16 mouse cellular contexts compared by ENCODE assay signal in the genomic region with DNA sequence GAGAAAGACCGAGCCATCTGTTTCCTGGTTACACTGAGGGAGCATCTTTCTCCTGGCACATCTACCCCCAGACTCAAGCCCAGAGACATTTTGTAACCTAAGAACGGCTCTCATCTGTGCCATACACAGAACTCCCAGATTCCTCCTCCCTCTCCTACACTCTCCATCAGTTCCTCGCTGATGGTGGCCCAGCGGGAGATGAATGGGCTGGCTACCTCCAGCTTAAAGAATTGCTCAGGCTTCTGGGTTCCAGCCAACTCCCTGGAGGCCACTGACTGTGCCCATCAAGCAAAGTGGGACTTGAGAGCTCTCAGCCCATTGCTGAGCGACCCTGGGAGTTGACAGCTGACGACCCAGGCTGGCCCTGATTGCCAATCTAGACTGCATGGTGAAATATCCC. TPM values are rescaled to one million over a fixed set of nuclear protein-coding genes. Genes with fewer than 3 reads are reported as not detected.
DNase-seq lines count a peak whose midpoint lies in the region; ATAC-seq lines count a peak whose summit lies in the region.
"Had no signal": no experiment of that assay in that cellular context is flagged by ENCODE, and none has a peak within 500 bp of the region (broad histone marks: within the 10 kb centered on the region; RNA-seq: fewer than 3 reads in every experiment).

No protein-coding gene starts in this region.

- H3K27ac ChIP-seq in hindbrain, embryonic 13.5 days: no peak overlapping the region
- no peak overlapping the region for H3K27ac ChIP-seq in hindbrain, embryonic 10.5 days
- no peak overlapping the region for H3K27ac ChIP-seq in forebrain, embryonic 16.5 days (ENCODE audit: low read length)
- H3K27ac ChIP-seq: embryonic facial prominence, embryonic 13.5 days; liver, embryonic 13.5 days had no signal

- H3K9ac ChIP-seq in hindbrain, embryonic 13.5 days: no peak overlapping the region
- H3K9ac ChIP-seq in forebrain, embryonic 16.5 days (replicated peaks; ENCODE audit: low read depth, low read length): no peak overlapping the region
- H3K9ac ChIP-seq: embryonic facial prominence, embryonic 13.5 days; heart, embryonic 12.5 days; liver, embryonic 13.5 days had no signal

- H3K9me3 ChIP-seq in hindbrain, embryonic 13.5 days: no peaks in the 10 kb centered on the region
- H3K9me3 ChIP-seq in hindbrain, embryonic 10.5 days: no peaks in the 10 kb centered on the region
- H3K9me3 ChIP-seq in forebrain, embryonic 16.5 days (ENCODE audit: control insufficient read depth, low read length): no peaks in the 10 kb centered on the region
- H3K9me3 ChIP-seq: embryonic facial prominence, embryonic 13.5 days; heart, embryonic 12.5 days; liver, embryonic 13.5 days had no signal

- H3K36me3 ChIP-seq in hindbrain, embryonic 13.5 days: no peaks in the 10 kb centered on the region
- no peaks in the 10 kb centered on the region for H3K36me3 ChIP-seq in hindbrain, embryonic 10.5 days
- no peaks in the 10 kb centered on the region for H3K36me3 ChIP-seq in forebrain, embryonic 16.5 days (ENCODE audit: control insufficient read depth, insufficient read depth)
- H3K36me3 ChIP-seq: embryonic facial prominence, embryonic 13.5 days; heart, embryonic 12.5 days; liver, embryonic 13.5 days had no signal

- peaks cover 9% of the 10 kb centered on the region for H3K4me1 ChIP-seq in hindbrain, embryonic 13.5 days (replicated peaks)
- no peaks in the 10 kb centered on the region for H3K4me1 ChIP-seq in hindbrain, embryonic 10.5 days (replicated peaks)
- peaks cover 6% of the 10 kb centered on the region for H3K4me1 ChIP-seq in forebrain, embryonic 16.5 days (replicated peaks; ENCODE audit: control insufficient read depth, insufficient read depth, low read length)
- H3K4me1 ChIP-seq: heart, embryonic 12.5 days; liver, embryonic 13.5 days had no signal

- peak; percentile 57; the same call in 1 of the 2 replicates for ATAC-seq in hindbrain, embryonic 13.5 days (ENCODE audit: low FRiP score)
- ATAC-seq in forebrain, embryonic 16.5 days: peak; percentile 89
- ATAC-seq: Patski had no signal

- H3K27me3 ChIP-seq in hindbrain, embryonic 13.5 days: 0 out of 2 replicates have a peak, but pooled peaks cover 16% of the 10 kb centered on the region
- H3K27me3 ChIP-seq in hindbrain, embryonic 10.5 days (ENCODE audit: insufficient read depth, poor library complexity, severe bottlenecking): peaks cover 56% of the 10 kb centered on the region
- no peaks in the 10 kb centered on the region for H3K27me3 ChIP-seq in forebrain, embryonic 16.5 days (replicated peaks; ENCODE audit: control insufficient read depth, insufficient read depth, low read length)
- H3K27me3 ChIP-seq: liver, embryonic 13.5 days had no signal

- H3K4me2 ChIP-seq in hindbrain, embryonic 13.5 days: no peak overlapping the region
- no peak overlapping the region for H3K4me2 ChIP-seq in forebrain, embryonic 16.5 days (ENCODE audit: low read length)
- H3K4me2 ChIP-seq: embryonic facial prominence, embryonic 13.5 days; heart, embryonic 12.5 days; liver, embryonic 13.5 days had no signal

- WGBS in hindbrain, embryonic 13.5 days: 41% methylated on average over 6 of the region's 6 CpGs
- WGBS in hindbrain, embryonic 10.5 days: 64% methylated on average over 6 of the region's 6 CpGs
- WGBS in forebrain, embryonic 16.5 days: 31% methylated on average over 6 of the region's 6 CpGs

- DNase-seq in hindbrain, embryonic 10.5 days (ENCODE audit: low spot score): no peak
- DNase-seq in adrenal gland, adult 8-10 months: peak; percentile 30
- peak; percentile 61 for DNase-seq in cerebellum, adult 11-12 months
- DNase-seq in layer of hippocampus, postnatal 14 days (ENCODE audit: low spot score in 2 of 2): no peak
- DNase-seq in spleen, postnatal 36 days (ENCODE audit: low spot score in 2 of 2): no peak
- DNase-seq in spleen, postnatal 10 days (ENCODE audit: low spot score in 2 of 2): no peak
- DNase-seq: liver, embryonic 13.5 days had no signal

- no peak overlapping the region for H3K4me3 ChIP-seq in hindbrain, embryonic 13.5 days
- no peak overlapping the region for H3K4me3 ChIP-seq in hindbrain, embryonic 10.5 days
- no peak overlapping the region for H3K4me3 ChIP-seq in forebrain, embryonic 16.5 days (replicated peaks; ENCODE audit: low read length)
- H3K4me3 ChIP-seq: embryonic facial prominence, embryonic 13.5 days; heart, embryonic 12.5 days; liver, embryonic 13.5 days had no signal

RNA-seq across cellular contexts. Expression of a gene that starts 36.3 kb away (rescaled TPM):
- not detected in 2 replicates for polyA plus RNA-seq in hindbrain, embryonic 13.5 days (2015; fragmentation: Nextera tagmentation; extraction: Ambion mirVana)
- not detected in 2 replicates for polyA plus RNA-seq in hindbrain, embryonic 10.5 days (2016; fragmentation: Nextera tagmentation; extraction: Ambion mirVana)
- not detected for total RNA-seq in adrenal gland, adult 8-10 months (2022)
- polyA plus RNA-seq in forebrain, embryonic 16.5 days (2015; fragmentation: Nextera tagmentation; extraction: Ambion mirVana): not detected in 2 replicates
- not detected for total RNA-seq in layer of hippocampus, postnatal 14 days (2021)
- total RNA-seq: neutrophil, adult 5-6 weeks had no signal
- polyA plus RNA-seq: embryonic facial prominence, embryonic 13.5 days; heart, embryonic 12.5 days; intestine, embryonic 14.5 days; large intestine, adult 2 months; liver, embryonic 13.5 days; Patski; small intestine, adult 2 months had no signal

RNA-seq across cellular contexts. Expression of a gene that starts 39.4 kb away (rescaled TPM):
- polyA plus RNA-seq in hindbrain, embryonic 13.5 days (2015; fragmentation: Nextera tagmentation; extraction: Ambion mirVana): not detected in 2 replicates
- not detected in 2 replicates for polyA plus RNA-seq in hindbrain, embryonic 10.5 days (2016; fragmentation: Nextera tagmentation; extraction: Ambion mirVana)
- total RNA-seq in adrenal gland, adult 8-10 months (2022): not detected
- polyA plus RNA-seq in forebrain, embryonic 16.5 days (2015; fragmentation: Nextera tagmentation; extraction: Ambion mirVana): not detected in 2 replicates
- total RNA-seq in layer of hippocampus, postnatal 14 days (2021): not detected
- total RNA-seq: neutrophil, adult 5-6 weeks had no signal
- polyA plus RNA-seq: embryonic facial prominence, embryonic 13.5 days; heart, embryonic 12.5 days; intestine, embryonic 14.5 days; large intestine, adult 2 months; liver, embryonic 13.5 days; Patski; small intestine, adult 2 months had no signal

RNA-seq across cellular contexts. Expression of a gene that starts 42.6 kb away (rescaled TPM):
- polyA plus RNA-seq in hindbrain, embryonic 13.5 days (2015; fragmentation: Nextera tagmentation; extraction: Ambion mirVana): not detected in 2 replicates
- not detected in 2 replicates for polyA plus RNA-seq in hindbrain, embryonic 10.5 days (2016; fragmentation: Nextera tagmentation; extraction: Ambion mirVana)
- not detected for total RNA-seq in adrenal gland, adult 8-10 months (2022)
- polyA plus RNA-seq in forebrain, embryonic 16.5 days (2015; fragmentation: Nextera tagmentation; extraction: Ambion mirVana): not detected in 2 replicates
- total RNA-seq in layer of hippocampus, postnatal 14 days (2021): not detected
- total RNA-seq: neutrophil, adult 5-6 weeks had no signal
- polyA plus RNA-seq: embryonic facial prominence, embryonic 13.5 days; heart, embryonic 12.5 days; intestine, embryonic 14.5 days; large intestine, adult 2 months; liver, embryonic 13.5 days; Patski; small intestine, adult 2 months had no signal

RNA-seq across cellular contexts. Expression of a gene that starts 45.8 kb away (rescaled TPM):
- polyA plus RNA-seq in hindbrain, embryonic 13.5 days (2015; fragmentation: Nextera tagmentation; extraction: Ambion mirVana): not detected in 2 replicates
- not detected in 2 replicates for polyA plus RNA-seq in hindbrain, embryonic 10.5 days (2016; fragmentation: Nextera tagmentation; extraction: Ambion mirVana)
- total RNA-seq in adrenal gland, adult 8-10 months (2022): not detected
- polyA plus RNA-seq in forebrain, embryonic 16.5 days (2015; fragmentation: Nextera tagmentation; extraction: Ambion mirVana): not detected in 2 replicates
- not detected for total RNA-seq in layer of hippocampus, postnatal 14 days (2021)
- total RNA-seq: neutrophil, adult 5-6 weeks had no signal
- polyA plus RNA-seq: embryonic facial prominence, embryonic 13.5 days; heart, embryonic 12.5 days; intestine, embryonic 14.5 days; large intestine, adult 2 months; liver, embryonic 13.5 days; Patski; small intestine, adult 2 months had no signal

RNA-seq across cellular contexts. Expression of a gene that starts 48.9 kb away (rescaled TPM):
- polyA plus RNA-seq in hindbrain, embryonic 13.5 days (2015; fragmentation: Nextera tagmentation; extraction: Ambion mirVana): not detected in 2 replicates
- not detected in 2 replicates for polyA plus RNA-seq in hindbrain, embryonic 10.5 days (2016; fragmentation: Nextera tagmentation; extraction: Ambion mirVana)
- total RNA-seq in adrenal gland, adult 8-10 months (2022): not detected
- polyA plus RNA-seq in forebrain, embryonic 16.5 days (2015; fragmentation: Nextera tagmentation; extraction: Ambion mirVana): not detected in 2 replicates
- not detected for total RNA-seq in layer of hippocampus, postnatal 14 days (2021)
- total RNA-seq: neutrophil, adult 5-6 weeks had no signal
- polyA plus RNA-seq: embryonic facial prominence, embryonic 13.5 days; heart, embryonic 12.5 days; intestine, embryonic 14.5 days; large intestine, adult 2 months; liver, embryonic 13.5 days; Patski; small intestine, adult 2 months had no signal

Comparison
In these comparisons a context has a peak if more than half of its experiments do, and no peak if none do; other contexts are left out.
1. DNase-seq: peak in adrenal gland, adult 8-10 months (single experiment) and cerebellum, adult 11-12 months (single experiment); none in hindbrain, embryonic 10.5 days (single experiment), layer of hippocampus, postnatal 14 days (0 of 2), spleen, postnatal 36 days (0 of 2) and spleen, postnatal 10 days (0 of 2).